Mouse (Mus musculus) stomach, embryonic 15.5 days (tissue): Measurements from ENCODE around the gene Kdm2a. TPM values are rescaled to one million over a fixed set of nuclear protein-coding genes. Genes with fewer than 3 reads are reported as not detected.
A peak's percentile ranks its signal among the peaks of the same experiment; 100 is the strongest.

Source experiments
- ATAC-seq: fragments of 200-750 bp; cut with Nextera tagmentation; 2 replicates; pipeline ENCODE4 v1.8.0; 2017; ENCODE audit warnings: low read depth, moderate number of reproducible peaks, moderate TSS enrichment; ENCODE audit not compliant: insufficient read depth, low FRiP score
- H3K27ac ChIP-seq: fragments of 300-500 bp; sonication (generic); 2 replicates; pipeline ENCODE4 v1.5.1; 2015; ENCODE audit warnings: mild to moderate bottlenecking, inconsistent platforms
- H3K27me3 ChIP-seq: fragments of 300-500 bp; sonication (generic); replicated peaks from 2 replicates; pipeline ENCODE4 v1.6.1; 2015; ENCODE audit warnings: inconsistent platforms
- H3K36me3 ChIP-seq: fragments of 300-500 bp; sonication (generic); 2 replicates; pipeline ENCODE4 v1.6.1; 2015; ENCODE audit warnings: inconsistent platforms
- H3K4me1 ChIP-seq: fragments of 300-500 bp; sonication (generic); 2 replicates; pipeline ENCODE4 v1.6.1; 2015; ENCODE audit warnings: inconsistent platforms
- H3K4me2 ChIP-seq: fragments of 300-500 bp; sonication (generic); 2 replicates; pipeline ENCODE4 v1.6.1; 2015; ENCODE audit warnings: mild to moderate bottlenecking, inconsistent platforms
- H3K4me3 ChIP-seq: fragments of 300-500 bp; sonication (generic); replicated peaks from 2 replicates; pipeline ENCODE4 v1.5.1; 2015; ENCODE audit warnings: inconsistent platforms
- H3K9ac ChIP-seq: fragments of 300-500 bp; sonication (generic); 2 replicates; pipeline ENCODE4 v1.6.1; 2015; ENCODE audit warnings: inconsistent platforms
- H3K9me3 ChIP-seq: fragments of 300-500 bp; sonication (generic); 2 replicates; pipeline ENCODE4 v1.6.1; 2016; ENCODE audit warnings: inconsistent platforms
- WGBS: fragments of 180-500 bp; shearing (Covaris S2); methylation state at CpG from one replicate; pipeline ENCODE4 v1.1.7; 2015; 5-methylcytosine and 5-hydroxymethylcytosine counted together
- polyA plus RNA-seq: library from polyadenylated mRNA; unstranded; fragments of >200 nt; fragmentation: Nextera tagmentation; extraction: Ambion mirVana; gene quantifications from 2 replicates; pipeline ENCODE4 v1.2.1, GENCODE M21; 2015

Kdm2a gene
- polyA plus RNA-seq, 1 experiment from 2014 or later = 37.2 TPM

DNA sequence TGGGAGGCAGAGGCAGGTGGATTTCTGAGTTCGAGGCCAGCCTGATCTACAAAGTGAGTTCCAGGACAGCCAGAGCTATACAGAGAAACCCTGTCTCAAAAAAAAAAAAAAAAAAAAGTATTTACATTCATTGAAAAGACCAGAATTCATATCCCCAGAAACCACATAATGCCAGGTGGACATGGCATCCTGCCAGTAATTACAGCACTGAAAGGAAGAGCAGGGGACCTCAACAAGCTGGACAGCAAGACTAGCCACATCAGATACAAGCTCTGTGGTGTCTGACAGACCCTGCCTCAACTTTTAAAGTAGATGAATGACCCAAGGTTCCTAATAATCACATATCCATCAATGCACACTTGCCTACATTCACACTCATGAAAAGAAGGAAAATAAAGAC lies 76.5 kb downstream of the Kdm2a start:
- Histone ChIP-seq H3K4me3 (no peak overlapping the region), H3K27me3 (no peaks in the 10 kb centered on the region), H3K9ac (no peak overlapping the region)

DNA sequence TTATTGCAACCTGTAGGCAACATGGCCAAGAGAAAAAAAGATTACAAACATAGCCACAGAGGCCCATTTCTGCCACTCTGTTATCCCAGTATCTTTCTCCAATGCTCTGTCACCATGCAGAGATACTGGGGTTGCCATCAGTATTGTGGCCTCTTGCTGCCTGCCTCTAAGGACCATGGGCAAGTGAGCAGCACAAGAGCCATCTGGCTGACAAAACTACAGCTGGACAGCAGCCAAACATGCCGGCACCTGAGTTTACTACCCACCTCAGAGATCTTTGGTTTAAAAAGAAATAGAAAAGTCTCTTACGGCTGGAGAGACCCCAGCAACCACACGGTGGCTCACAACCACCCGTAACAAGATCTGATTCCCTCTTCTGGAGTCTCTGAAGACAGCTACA lies 78.8 kb downstream of the Kdm2a start:
- Histone ChIP-seq H3K36me3 (peaks cover 65% of the 10 kb centered on the region), H3K9me3 (no peaks in the 10 kb centered on the region), H3K9ac (no peak overlapping the region), H3K4me3 (no peak overlapping the region), H3K4me2 (no peak overlapping the region), H3K27me3 (no peaks in the 10 kb centered on the region), H3K27ac (no peak overlapping the region), H3K4me1 (peaks cover 4% of the 10 kb centered on the region; the same call in 1 of the 2 replicates)
- ATAC-seq = no peak
- WGBS = 73% methylated on average over 4 of the region's 4 CpGs

More for the DNA sequence above, 76.5 kb downstream of the Kdm2a start:
- Histone ChIP-seq H3K9me3 (no peaks in the 10 kb centered on the region), H3K4me1 (no peaks in the 10 kb centered on the region), H3K36me3 (peaks cover 87% of the 10 kb centered on the region), H3K4me2 (no peak overlapping the region), H3K27ac (no peak overlapping the region)
- no peak for ATAC-seq
- 71% methylated on average over 1 of the region's 1 CpGs for WGBS

DNA sequence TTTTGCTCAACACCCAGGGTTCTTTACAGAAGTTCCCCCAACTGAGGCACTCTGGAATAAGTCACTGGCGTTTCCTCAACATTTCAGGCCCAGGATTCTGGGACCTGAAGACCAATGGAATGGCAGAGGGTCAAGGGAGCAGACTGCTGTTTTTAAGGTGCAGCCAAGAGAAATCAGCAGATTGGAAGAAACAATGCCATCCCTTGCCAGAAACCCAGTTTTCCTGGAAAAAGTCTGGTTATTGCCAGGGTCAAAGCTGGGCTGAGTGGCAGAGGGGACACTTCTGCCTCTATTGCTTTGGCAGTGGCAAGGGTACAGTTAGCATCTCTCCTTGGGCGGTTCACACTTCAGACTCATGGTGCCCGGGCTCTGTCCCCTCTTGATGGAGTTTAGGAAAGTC lies 80.9 kb downstream of the Kdm2a start:
- Histone ChIP-seq H3K27ac (no peak overlapping the region), H3K4me3 (no peak overlapping the region), H3K4me2 (no peak overlapping the region), H3K27me3 (no peaks in the 10 kb centered on the region), H3K9ac (no peak overlapping the region), H3K36me3 (peaks cover 52% of the 10 kb centered on the region), H3K9me3 (no peaks in the 10 kb centered on the region), H3K4me1 (peaks cover 4% of the 10 kb centered on the region; the same call in 1 of the 2 replicates)
- WGBS = 91% methylated on average over 3 of the region's 3 CpGs
- no peak for ATAC-seq

DNA sequence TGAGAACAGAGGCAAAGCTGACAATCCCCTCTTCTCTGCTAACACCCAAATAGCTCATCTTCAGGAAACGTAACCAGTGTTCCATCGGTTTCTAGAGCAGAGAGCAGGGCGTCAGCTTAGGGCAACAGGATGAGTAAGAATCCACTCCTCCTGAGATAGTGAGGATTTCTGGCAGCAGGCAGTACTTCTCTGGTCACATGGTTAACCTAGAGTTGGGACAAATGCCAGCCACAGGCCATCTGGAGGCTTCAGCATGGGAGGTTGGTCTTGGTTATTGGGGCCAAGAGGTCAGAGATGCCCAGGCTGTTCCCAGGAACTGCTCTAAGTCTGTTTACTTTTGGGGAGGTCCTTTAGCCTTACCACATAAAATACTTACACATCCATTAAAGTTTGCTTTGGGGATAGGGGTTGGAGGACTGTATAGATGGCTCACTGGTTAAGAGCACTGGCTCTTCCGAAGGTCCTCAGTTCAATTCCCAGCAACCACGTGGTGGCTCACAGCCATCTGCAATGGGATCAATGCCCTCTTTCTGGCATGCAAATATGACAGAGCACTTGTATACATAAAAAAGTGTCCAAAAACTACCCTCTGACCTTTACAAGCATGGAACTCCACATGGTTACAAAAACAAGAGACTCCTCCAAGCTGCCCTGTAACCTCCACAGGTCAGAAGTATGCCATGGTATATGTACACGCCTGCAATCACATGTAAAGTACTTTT lies 82.7 kb downstream of the Kdm2a start:
- H3K4me1 ChIP-seq = peaks cover 4% of the 10 kb centered on the region; the same call in 1 of the 2 replicates
- H3K9ac ChIP-seq = no peak overlapping the region
- H3K4me2 ChIP-seq = no peak overlapping the region
- WGBS = 63% methylated on average over 6 of the region's 6 CpGs
- H3K27me3 ChIP-seq = no peaks in the 10 kb centered on the region
- peak; percentile 43; the same call in 1 of the 2 replicates for ATAC-seq
- peaks cover 38% of the 10 kb centered on the region for H3K36me3 ChIP-seq
- 0 out of 2 replicates have a peak overlapping the region, but pooled peaks have one; percentile 6 for H3K27ac ChIP-seq
- H3K9me3 ChIP-seq = no peaks in the 10 kb centered on the region
- H3K4me3 ChIP-seq = no peak overlapping the region

DNA sequence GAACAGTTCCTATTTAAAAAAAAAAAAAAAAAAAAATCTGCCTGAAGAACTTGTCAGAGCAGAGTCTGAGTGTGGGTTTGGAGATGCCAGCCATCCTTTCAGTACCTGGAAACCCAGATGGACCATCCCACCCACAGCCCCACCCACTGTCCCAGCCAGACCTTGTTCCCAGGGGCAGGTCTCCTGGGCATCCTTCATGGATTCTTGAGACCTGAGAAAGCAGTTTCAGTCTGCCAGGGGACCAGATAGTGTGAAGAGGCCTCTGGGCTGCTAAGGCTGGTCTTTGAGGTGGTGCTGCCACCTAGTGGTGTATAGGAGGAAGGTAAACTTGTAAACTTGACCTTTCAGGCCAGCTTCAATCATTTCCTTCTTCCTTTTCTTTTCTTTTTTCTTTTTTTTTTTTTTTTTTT lies 88.3 kb downstream of the Kdm2a start:
- H3K27me3 ChIP-seq = no peaks in the 10 kb centered on the region
- no peak overlapping the region for H3K27ac ChIP-seq
- H3K4me2 ChIP-seq = no peak overlapping the region
- H3K36me3 ChIP-seq = peaks cover 3% of the 10 kb centered on the region; the same call in 1 of the 2 replicates
- no peaks in the 10 kb centered on the region for H3K9me3 ChIP-seq
- peaks cover 9% of the 10 kb centered on the region for H3K4me1 ChIP-seq
- H3K9ac ChIP-seq = no peak overlapping the region
- 0 out of 2 replicates have a peak, but pooled peaks have one; percentile 12 for ATAC-seq
- no peak overlapping the region for H3K4me3 ChIP-seq

DNA sequence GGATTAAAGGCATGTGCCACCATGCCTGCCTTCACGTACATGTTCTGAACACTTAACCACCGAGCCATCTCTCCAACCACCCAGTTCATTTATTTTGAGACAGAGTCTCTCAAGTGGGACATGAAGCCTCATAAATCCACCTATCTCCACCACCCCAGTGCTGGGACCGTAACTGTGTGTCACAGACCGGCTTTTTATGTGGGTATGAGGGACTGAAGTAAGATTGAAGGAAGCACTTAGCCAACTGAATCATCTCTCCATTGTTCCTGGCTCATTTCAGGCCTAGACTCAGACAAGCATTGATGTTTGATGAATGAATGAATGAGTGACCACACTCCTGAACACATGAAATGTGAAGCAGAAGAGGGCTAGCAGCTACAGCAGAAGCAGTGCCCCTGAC lies 88.8 kb downstream of the Kdm2a start:
- peaks cover 14% of the 10 kb centered on the region for H3K4me1 ChIP-seq
- H3K27ac ChIP-seq = no peak overlapping the region
- H3K36me3 ChIP-seq = peaks cover 3% of the 10 kb centered on the region; the same call in 1 of the 2 replicates
- H3K27me3 ChIP-seq = no peaks in the 10 kb centered on the region
- H3K4me2 ChIP-seq = no peak overlapping the region
- ATAC-seq = no peak
- H3K4me3 ChIP-seq = no peak overlapping the region
- no peaks in the 10 kb centered on the region for H3K9me3 ChIP-seq
- 92% methylated on average over 4 of the region's 4 CpGs for WGBS
- no peak overlapping the region for H3K9ac ChIP-seq

DNA sequence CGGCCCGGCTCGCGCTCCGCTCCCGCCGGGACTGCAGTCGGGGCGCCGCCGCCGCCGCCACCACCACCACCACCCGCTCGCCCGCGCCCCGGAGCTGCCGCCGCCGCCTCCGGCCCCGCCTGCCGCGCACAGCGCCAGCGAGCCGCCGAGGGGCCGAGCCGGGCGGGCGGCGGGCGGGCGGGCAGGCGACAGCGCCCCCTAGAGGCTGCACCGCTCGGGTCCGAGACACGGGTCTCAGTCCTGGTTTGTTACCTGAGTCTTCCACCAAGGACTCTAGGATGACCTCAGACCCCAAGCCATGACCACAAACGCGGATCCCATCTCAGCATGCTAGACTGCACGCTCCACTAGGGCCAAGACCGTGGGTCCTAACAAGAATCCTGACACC lies 91.9 kb downstream of the Kdm2a start, which contains the start of gene Grk2:
Gene Grk2, minus strand, starts transcription at position 33 of the 388 bp plus-strand sequence.
- H3K9me3 ChIP-seq = no peaks in the 10 kb centered on the region
- peak within 1 kb of the TSS; percentile 80 for H3K9ac ChIP-seq
- ATAC-seq = peak; percentile 75
- peaks cover 45% of the 10 kb centered on the region for H3K4me1 ChIP-seq
- H3K27me3 ChIP-seq = no peaks in the 10 kb centered on the region
- peak within 1 kb of the TSS; percentile 79 for H3K4me3 ChIP-seq
- H3K27ac ChIP-seq = peak within 1 kb of the TSS; percentile 80
- 0% methylated on average over 21 of the region's 46 CpGs for WGBS
- no peaks in the 10 kb centered on the region for H3K36me3 ChIP-seq
- H3K4me2 ChIP-seq = peak within 1 kb of the TSS; percentile 71

DNA sequence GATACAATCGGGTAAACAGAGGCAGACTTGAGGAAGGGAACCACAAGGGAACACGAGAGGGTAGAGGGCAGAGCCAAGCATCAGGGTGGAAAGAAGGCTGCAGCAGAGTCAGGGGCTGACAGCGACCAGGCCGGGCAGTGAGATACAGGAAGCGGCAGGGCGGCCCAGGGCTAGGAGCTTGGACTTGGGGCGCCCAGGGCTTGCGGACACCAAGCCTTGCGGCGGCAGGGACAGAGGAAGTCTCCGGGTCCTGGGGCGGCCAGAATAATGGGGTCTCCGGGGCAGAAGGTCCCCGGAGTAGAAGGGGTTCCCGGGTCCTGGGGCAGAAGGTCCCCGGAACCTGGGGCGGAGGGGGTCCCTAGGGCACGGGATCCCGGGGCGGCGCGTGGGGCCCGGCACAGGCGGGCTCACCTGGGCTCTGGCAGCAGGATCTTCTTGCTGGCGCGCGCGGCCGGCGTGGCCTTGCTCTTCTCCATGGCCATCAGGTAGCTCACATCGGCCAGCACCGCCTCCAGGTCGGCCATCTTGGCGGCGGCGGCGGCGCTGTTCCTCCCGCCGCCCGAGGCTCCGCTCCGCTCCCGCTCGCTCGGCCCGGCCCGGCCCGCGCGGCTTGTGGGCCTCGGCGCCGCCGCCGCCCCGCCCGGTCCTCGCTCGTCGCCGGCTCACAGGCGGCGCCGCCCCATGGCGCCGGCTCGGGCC lies 92.4 kb downstream of the Kdm2a start:
- peak overlapping the region; percentile 71 for H3K4me2 ChIP-seq
- WGBS = under 1% methylated on average over 51 of the region's 68 CpGs

DNA sequence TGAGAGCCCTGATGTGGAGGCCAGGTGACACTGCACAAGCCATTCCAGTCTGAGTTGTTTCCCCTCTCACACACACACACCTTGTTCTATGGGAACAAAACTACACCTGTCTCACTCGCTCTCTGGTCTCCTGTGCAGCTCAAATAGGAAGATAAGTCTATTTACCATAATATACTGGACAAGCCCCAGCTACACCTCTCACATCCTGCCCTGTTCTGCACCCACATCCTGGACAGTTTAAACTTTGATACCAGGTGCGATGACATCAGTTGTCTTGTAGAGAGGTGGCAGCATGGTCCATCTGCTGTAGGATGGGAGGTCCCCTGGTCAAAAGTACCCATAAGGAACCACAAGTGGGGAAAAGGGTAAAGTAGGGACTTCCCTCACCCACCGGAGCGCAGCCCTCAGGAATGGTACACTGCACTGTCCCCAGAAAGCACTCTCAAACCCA lies 93.2 kb downstream of the Kdm2a start:
- ATAC-seq = no peak
- Histone ChIP-seq H3K36me3 (no peaks in the 10 kb centered on the region), H3K27ac (peak overlapping the region; percentile 80), H3K4me3 (peak overlapping the region; percentile 79), H3K4me2 (peak overlapping the region; percentile 71), H3K9me3 (no peaks in the 10 kb centered on the region), H3K4me1 (peaks cover 57% of the 10 kb centered on the region), H3K27me3 (no peaks in the 10 kb centered on the region), H3K9ac (peak overlapping the region; percentile 80)
- 32% methylated on average over 4 of the region's 4 CpGs for whole genome bisulfite sequencing

More for the DNA sequence above, 92.4 kb downstream of the Kdm2a start:
- ATAC-seq = peak; percentile 59
- peaks cover 50% of the 10 kb centered on the region for H3K4me1 ChIP-seq
- peak overlapping the region; percentile 79 for H3K4me3 ChIP-seq
- H3K36me3 ChIP-seq = no peaks in the 10 kb centered on the region
- no peaks in the 10 kb centered on the region for H3K27me3 ChIP-seq
- peak overlapping the region; percentile 80 for H3K9ac ChIP-seq
- no peaks in the 10 kb centered on the region for H3K9me3 ChIP-seq
- peak overlapping the region; percentile 80 for H3K27ac ChIP-seq

DNA sequence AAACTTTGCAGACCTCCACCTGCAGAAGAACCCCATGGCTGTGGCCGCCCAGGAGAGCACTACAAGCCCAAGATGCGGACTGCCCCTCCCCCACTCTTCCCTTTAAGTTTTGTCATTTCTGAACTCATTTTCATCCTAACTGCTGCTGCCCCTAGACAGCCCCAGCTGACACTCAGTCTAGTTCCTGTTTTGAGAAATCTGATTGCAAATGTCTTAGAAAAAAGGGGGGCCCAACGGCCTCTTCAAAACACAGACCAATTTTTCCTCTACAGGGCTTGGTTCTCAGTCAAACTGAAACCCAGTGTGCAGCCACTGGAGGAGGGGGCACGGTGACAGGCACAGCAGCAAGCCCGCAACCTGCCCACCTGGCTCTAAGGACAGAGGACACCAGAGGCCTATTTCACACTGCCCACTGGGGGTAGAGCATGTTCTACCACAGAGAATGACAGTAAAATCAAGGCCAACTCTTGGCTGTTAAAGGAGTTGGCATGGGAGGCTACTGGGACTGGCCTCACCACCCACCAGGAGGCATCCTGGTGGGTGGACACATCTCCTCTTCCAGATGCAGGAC lies 93.7 kb downstream of the Kdm2a start:
- no peak for ATAC-seq
- H3K9ac ChIP-seq = peak overlapping the region; percentile 80; the same call in 1 of the 2 replicates
- WGBS = 46% methylated on average over 5 of the region's 5 CpGs
- H3K4me1 ChIP-seq = peaks cover 62% of the 10 kb centered on the region
- no peaks in the 10 kb centered on the region for H3K27me3 ChIP-seq
- peak overlapping the region; percentile 71 for H3K4me2 ChIP-seq
- peak overlapping the region; percentile 80 for H3K27ac ChIP-seq
- no peaks in the 10 kb centered on the region for H3K9me3 ChIP-seq
- no peaks in the 10 kb centered on the region for H3K36me3 ChIP-seq
- peak overlapping the region; percentile 79 for H3K4me3 ChIP-seq

DNA sequence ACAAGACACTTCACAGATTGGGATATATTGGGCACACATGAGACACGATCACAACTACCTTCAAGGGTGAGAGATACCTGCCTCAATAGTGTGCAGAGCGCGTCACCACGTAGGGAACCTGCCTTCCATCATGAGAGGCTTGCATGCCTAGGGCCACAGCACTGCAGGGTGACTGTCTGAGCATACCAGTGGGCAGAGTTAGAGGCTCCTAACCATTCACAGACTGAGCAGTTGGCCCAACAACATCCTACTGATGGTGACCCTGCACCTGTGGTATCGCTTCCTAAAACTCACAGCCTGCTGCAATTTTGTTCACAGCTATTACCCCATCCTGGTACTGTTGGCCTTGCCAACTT lies 94.5 kb downstream of the Kdm2a start:
- 0 out of 2 replicates have a peak overlapping the region, but pooled peaks have one; percentile 86 for H3K27ac ChIP-seq
- ATAC-seq = no peak
- peaks cover 67% of the 10 kb centered on the region for H3K4me1 ChIP-seq
- 88% methylated on average over 5 of the region's 5 CpGs for WGBS
- 0 out of 2 replicates have a peak overlapping the region, but pooled peaks have one; percentile 0 for H3K4me3 ChIP-seq
- H3K27me3 ChIP-seq = no peaks in the 10 kb centered on the region
- H3K9me3 ChIP-seq = no peaks in the 10 kb centered on the region
- peak overlapping the region; percentile 71 for H3K4me2 ChIP-seq
- H3K9ac ChIP-seq = no peak overlapping the region
- no peaks in the 10 kb centered on the region for H3K36me3 ChIP-seq
